Mouse (Mus musculus): Measurements from ENCODE around the gene Mutyh.

- TF ChIP-seq CTCF (IDR thresholded peaks at IDR 0.05) (peak; percentile 41), EP300 (IDR thresholded peaks at IDR 0.05) (no peak)
These were observed at the start of gene Mutyh, which contains the start of gene Toe1 for GRCm38 (mm10) chr4:116807197-116808129.
